Comparison of ENCODE assay signal across 22 mouse cellular contexts in the genomic region with DNA sequence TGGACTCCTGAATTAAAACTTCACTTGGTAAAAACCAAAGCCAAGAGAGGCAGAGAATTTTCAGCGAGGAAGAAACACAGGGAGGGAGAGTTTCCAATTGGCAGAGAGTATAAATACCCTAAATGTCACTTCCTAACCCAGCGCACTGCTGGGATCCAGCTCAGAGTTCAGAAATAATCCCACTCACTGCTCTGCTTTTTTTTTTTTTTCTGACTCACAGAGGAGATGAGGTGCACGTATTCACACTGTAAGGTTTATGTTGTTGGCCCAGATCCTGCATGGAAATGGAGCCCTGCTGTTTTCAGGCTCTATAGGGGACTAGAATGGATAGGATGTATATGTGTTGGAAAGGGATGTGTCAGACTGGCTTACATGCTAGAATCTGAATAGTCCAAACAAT.
"Had no signal": no experiment of that assay in that cellular context is flagged by ENCODE, and none has a peak within 500 bp of the region (broad histone marks: within the 10 kb centered on the region; RNA-seq: fewer than 3 reads in every experiment).

No protein-coding gene starts in this region.

- ATAC-seq: forebrain, embryonic 13.5 days; forebrain, embryonic 14.5 days; forebrain, embryonic 15.5 days; forebrain, embryonic 16.5 days; forebrain, postnatal 0 days had no signal

- DNase-seq: cerebellum, adult 2 months; cerebellum, adult 8-10 months; cerebellum, adult 9-10 months; cerebellum, adult 9-11 months; cerebellum, postnatal 10 days; cerebellum, postnatal 14 days; cerebellum, postnatal 25 days; cerebellum, postnatal 36 days; embryo, embryonic 11 days; forebrain, postnatal 0 days; gastrocnemius, adult 2 months; gastrocnemius, postnatal 10 days; gastrocnemius, postnatal 14 days; gastrocnemius, postnatal 25 days; gastrocnemius, postnatal 36 days; heart, adult 11 months; heart, adult 18-20 months; heart, adult 2 months had no signal
